Mouse (Mus musculus) midbrain, embryonic 16.5 days (tissue): Measurements from ENCODE around the gene Eno2. TPM values are rescaled to one million over a fixed set of nuclear protein-coding genes. Genes with fewer than 3 reads are reported as not detected.

Experiments
- ATAC-seq: fragments of 200-750 bp; cut with Nextera tagmentation; 2 replicates; pipeline ENCODE4 v1.8.0; 2017; ENCODE audit warnings: moderate TSS enrichment
- H3K27ac ChIP-seq: fragments of 300-500 bp; sonication (generic); 2 replicates; pipeline ENCODE4 v1.5.1; 2014; ENCODE audit warnings: mild to moderate bottlenecking, low read length, mixed read lengths
- H3K27me3 ChIP-seq: fragments of 300-500 bp; sonication (generic); 2 replicates; pipeline ENCODE4 v1.6.1; 2014; ENCODE audit warnings: low read depth, low read length, mixed read lengths; ENCODE audit not compliant: control insufficient read depth, insufficient read depth
- H3K36me3 ChIP-seq: fragments of 300-500 bp; sonication (generic); 2 replicates; pipeline ENCODE4 v1.6.1; 2014; ENCODE audit warnings: mild to moderate bottlenecking, low read length, moderate library complexity, mixed read lengths; ENCODE audit not compliant: control insufficient read depth, insufficient read depth
- H3K4me1 ChIP-seq: fragments of 300-500 bp; sonication (generic); 2 replicates; pipeline ENCODE4 v1.6.1; 2014; ENCODE audit warnings: mild to moderate bottlenecking, low read length, mixed read lengths; ENCODE audit not compliant: control insufficient read depth, insufficient read depth
- H3K4me2 ChIP-seq: fragments of 300-500 bp; sonication (generic); 2 replicates; pipeline ENCODE4 v1.6.1; 2014; ENCODE audit warnings: mild to moderate bottlenecking, low read length, mixed read lengths
- H3K4me3 ChIP-seq: fragments of 300-500 bp; sonication (generic); 2 replicates; pipeline ENCODE4 v1.5.1; 2014; ENCODE audit warnings: low read depth, mild to moderate bottlenecking, low read length, moderate library complexity, mixed read lengths
- H3K9ac ChIP-seq: fragments of 300-500 bp; sonication (generic); 2 replicates; pipeline ENCODE4 v1.6.1; 2014; ENCODE audit warnings: low read depth, low read length, mixed read lengths
- H3K9me3 ChIP-seq: fragments of 300-500 bp; sonication (generic); replicated peaks from 2 replicates; pipeline ENCODE4 v1.6.1; 2014; ENCODE audit warnings: mild to moderate bottlenecking, low read length, mixed read lengths; ENCODE audit not compliant: control insufficient read depth, poor library complexity, severe bottlenecking
- WGBS: fragments of 180-500 bp; shearing (Covaris S2); extraction: QIAGEN DNeasy Blood & Tissue Kit; methylation state at CpG from one replicate; pipeline ENCODE4 v1.1.7; 2014; 5-methylcytosine and 5-hydroxymethylcytosine counted together
- polyA plus RNA-seq: library from polyadenylated mRNA; unstranded; fragments of >200 nt; fragmentation: Nextera tagmentation; extraction: Ambion mirVana; gene quantifications from 2 replicates; pipeline ENCODE4 v1.2.1, GENCODE M21; 2015

The Eno2 gene
- polyA plus RNA-seq, 1 experiment from 2014 or later, result 138 TPM

DNA sequence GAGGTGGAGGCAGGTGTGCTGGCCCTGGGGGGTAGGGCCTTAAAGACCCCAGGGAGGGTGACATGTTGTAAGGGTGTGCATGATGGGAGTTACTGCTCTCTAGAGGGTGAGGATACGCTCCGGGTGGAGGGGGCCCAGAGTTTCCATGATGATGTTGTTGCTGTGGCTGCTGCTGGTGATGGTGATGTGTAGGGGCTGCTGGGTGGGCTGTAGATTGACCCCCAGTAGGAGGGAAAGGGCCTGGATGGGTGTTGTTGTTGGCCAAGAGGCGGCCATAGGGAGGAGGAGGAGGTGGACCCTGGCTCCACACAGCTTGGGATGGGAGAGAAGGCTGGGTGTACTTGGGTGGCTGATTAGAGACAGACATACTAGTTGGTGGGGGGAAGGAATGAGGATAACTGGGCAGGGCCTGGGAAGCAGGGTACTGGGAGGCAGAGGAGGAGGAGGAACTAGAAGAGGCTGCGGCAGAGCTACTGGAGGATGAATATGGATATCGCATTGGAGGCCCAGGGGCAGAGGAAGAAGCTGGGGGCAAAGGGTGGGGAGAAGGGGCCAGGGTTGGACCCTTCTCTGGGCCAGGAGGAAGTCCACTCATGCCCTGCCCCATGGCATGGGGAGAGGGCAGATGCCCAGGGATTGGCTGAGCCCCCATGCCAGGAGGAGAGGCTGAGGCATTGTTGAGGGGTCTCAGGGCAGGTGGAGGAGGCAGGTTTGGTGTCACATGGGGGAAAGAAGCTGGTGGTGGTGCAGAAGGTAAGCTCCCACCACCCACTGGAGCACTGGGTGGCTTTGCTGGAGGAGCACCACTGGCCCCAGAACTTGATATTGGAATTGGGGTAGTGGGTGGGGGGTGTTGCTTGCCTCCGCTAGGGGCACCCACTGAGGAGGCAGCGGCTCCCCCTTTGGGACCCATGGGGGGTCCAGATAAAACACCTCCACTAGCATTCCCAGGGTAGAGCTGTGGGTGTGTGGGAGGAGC is 22.5 kb downstream of the Eno2 start:
- peak overlapping the region; percentile 86 for H3K9ac ChIP-seq
- peaks cover 38% of the 10 kb centered on the region for H3K36me3 ChIP-seq
- no peak overlapping the region for H3K4me3 ChIP-seq
- peak overlapping the region; percentile 96; the same call in 1 of the 2 replicates for H3K4me2 ChIP-seq
- H3K9me3 ChIP-seq, result no peaks in the 10 kb centered on the region
- no peak overlapping the region; the same call in 1 of the 2 replicates for H3K27ac ChIP-seq
- ATAC-seq, result no peak
- 91% methylated on average over 7 of the region's 7 CpGs for WGBS
- H3K4me1 ChIP-seq, result peaks cover 15% of the 10 kb centered on the region
- H3K27me3 ChIP-seq, result no peaks in the 10 kb centered on the region

DNA sequence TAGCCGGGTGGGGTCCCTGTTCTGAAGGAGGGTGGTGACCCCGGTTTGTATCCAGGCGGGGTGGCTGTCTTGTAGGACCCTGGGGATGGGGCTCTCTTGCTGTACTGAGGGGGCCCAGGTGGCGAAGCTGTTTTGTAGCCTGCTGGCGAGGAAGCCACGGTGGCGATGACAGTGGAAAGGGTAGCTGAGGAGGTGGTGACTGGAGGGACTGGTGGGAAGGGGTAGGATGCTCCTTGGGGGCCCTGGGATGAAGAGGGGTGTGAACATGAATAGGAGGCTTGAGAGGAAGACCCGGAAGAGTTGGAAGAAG is 23.2 kb downstream of the Eno2 start:
- 16% methylated on average over 8 of the region's 8 CpGs for WGBS
- peak overlapping the region; percentile 96 for H3K4me2 ChIP-seq
- peaks cover 38% of the 10 kb centered on the region for H3K36me3 ChIP-seq
- peak overlapping the region; percentile 88 for H3K27ac ChIP-seq
- peaks cover 21% of the 10 kb centered on the region for H3K4me1 ChIP-seq
- peak overlapping the region; percentile 48 for H3K4me3 ChIP-seq
- peak overlapping the region; percentile 86 for H3K9ac ChIP-seq
- no peak; the same call in none of the 2 replicates for ATAC-seq
- no peaks in the 10 kb centered on the region for H3K27me3 ChIP-seq
- no peaks in the 10 kb centered on the region for H3K9me3 ChIP-seq

DNA sequence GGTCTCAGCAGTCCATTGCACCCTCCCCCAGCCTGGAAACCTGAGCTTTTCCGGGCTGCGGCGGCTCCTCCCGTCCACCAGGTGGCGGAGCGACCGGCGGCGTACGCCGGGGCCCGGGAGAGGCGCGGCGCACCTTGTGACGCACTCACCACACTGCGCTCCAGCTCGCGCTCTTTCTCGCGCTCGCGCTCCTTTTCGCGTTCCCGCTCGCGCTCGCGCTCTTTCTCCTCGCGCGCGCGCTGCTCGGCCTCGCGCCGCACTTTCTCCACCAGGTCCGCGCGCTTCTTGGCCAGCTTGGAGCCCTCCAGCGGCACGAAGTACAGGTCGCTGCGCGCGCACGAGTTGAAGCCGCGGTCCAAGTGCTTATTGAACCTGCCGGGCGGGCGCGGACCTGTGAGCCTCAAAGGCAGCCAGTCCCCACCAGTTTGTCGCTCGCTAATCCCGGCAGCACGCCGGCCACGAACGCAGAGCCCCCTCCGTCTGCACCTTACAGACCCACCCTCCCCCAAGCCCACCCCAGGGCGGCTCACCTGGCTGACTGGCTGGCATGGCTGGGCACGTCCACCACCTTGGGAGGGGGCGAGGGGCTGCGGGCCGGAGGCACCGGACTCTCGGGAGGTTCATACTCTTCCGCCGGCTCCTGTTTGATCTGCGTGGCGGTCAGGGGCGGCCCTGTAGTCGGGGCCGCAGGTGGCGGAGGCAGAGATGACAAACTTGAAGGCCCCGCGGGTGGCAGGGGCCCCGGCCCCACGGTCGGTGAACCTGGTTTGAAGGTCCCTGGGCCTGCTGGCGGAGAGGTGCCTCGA is 23.8 kb downstream of the Eno2 start:
- Histone ChIP-seq H3K36me3 (peaks cover 38% of the 10 kb centered on the region), H3K9me3 (no peaks in the 10 kb centered on the region), H3K27ac (peak overlapping the region; percentile 88), H3K27me3 (no peaks in the 10 kb centered on the region), H3K4me2 (peak overlapping the region; percentile 96), H3K9ac (peak overlapping the region; percentile 86), H3K4me3 (peak overlapping the region; percentile 48), H3K4me1 (peaks cover 21% of the 10 kb centered on the region)
- peak; percentile 82 for ATAC-seq
- under 1% methylated on average over 84 of the region's 85 CpGs for WGBS

DNA sequence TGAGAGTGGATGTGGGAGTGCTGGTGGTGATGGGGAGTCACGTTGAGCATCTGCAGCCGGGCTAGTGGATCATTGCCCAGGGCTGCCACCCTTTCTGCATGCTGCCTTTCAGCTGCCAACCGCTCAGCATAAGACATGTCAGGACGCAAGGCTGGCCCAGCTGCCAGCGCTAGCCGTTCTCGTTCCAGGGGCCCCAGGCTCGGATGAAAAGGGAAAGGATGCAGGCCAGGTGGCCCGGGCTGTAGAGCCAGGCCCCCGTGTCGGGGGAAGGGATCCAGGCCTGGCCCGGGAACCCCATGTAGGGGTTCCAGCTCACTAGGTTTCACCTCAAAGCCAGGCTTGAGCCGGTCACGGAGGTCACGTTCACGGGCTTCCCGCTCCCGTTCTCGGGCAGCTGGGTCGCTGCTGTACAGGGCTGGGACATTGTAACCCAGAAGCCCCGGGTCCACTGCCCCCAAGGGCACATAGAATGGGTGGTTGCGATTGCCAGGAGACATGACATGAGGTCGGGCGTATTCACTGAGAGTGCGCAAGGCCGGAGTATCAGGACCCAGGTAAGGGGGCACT is 24.6 kb downstream of the Eno2 start:
- H3K9me3 ChIP-seq, result no peaks in the 10 kb centered on the region
- WGBS, result 76% methylated on average over 26 of the region's 26 CpGs
- peak overlapping the region; percentile 96 for H3K4me2 ChIP-seq
- ATAC-seq, result no peak; the same call in 1 of the 2 replicates
- H3K4me3 ChIP-seq, result peak overlapping the region; percentile 48; the same call in 1 of the 2 replicates
- H3K4me1 ChIP-seq, result peaks cover 24% of the 10 kb centered on the region
- H3K9ac ChIP-seq, result peak overlapping the region; percentile 86
- peak overlapping the region; percentile 88 for H3K27ac ChIP-seq
- no peaks in the 10 kb centered on the region for H3K27me3 ChIP-seq
- H3K36me3 ChIP-seq, result peaks cover 38% of the 10 kb centered on the region

DNA sequence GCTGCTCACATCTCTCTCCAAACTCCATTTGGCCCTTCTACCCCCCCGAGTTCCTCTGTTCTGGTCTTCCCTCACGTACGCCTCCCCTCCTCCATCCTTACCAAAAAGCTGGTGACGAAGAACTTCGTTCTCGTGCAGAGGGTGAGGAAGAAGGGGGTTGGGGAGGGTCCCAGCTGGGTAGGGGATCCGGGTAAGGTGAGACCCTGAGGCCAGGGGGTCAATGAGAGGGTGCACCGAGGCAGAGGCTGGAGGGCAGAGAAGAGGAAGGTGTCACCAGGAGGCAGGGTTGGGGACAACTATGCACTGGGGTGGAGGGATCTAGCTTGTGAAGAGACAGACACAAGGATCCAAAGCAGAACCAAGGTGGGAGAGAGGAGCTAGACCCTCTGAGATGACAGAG is 25.8 kb downstream of the Eno2 start:
- WGBS, result 93% methylated on average over 8 of the region's 8 CpGs
- no peak overlapping the region for H3K4me3 ChIP-seq
- peaks cover 33% of the 10 kb centered on the region for H3K36me3 ChIP-seq
- no peak overlapping the region for H3K4me2 ChIP-seq
- no peaks in the 10 kb centered on the region for H3K27me3 ChIP-seq
- ATAC-seq, result no peak
- H3K27ac ChIP-seq, result no peak overlapping the region
- no peak overlapping the region for H3K9ac ChIP-seq
- peaks cover 36% of the 10 kb centered on the region for H3K4me1 ChIP-seq
- no peaks in the 10 kb centered on the region for H3K9me3 ChIP-seq

DNA sequence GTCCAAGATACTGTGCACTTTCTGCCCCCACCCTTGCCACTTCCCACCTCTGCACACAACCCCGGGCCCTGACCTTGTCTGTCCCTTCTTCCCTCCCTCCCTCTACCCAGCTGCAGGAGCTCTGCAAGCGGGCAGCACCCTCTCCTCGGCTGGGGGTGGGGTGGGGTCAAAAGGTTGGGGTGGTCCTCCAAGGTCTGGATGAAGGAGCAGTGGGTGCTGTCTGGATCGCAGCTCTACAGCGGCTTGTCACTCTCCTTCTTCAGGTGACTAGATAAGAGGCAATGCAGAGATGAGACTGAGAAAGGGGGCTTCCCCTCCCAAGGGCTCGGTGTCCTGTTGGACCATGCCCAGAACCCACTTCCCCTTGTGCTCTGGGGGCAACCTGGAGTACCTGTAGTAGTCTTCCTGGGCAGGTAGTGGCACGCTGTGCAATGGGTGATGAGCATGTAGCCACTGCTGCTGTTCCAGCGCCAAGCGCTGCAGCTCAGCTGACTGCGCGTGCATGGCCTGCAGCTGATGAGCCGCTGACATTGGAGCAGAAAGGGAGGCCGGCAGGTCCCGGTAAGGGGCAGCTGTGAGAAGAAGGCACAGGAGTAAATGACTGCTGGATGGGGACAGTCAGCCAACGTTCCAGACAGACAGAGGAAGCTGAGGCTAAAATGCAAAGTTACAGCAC is 26.5 kb downstream of the Eno2 start:
- H3K4me1 ChIP-seq, result peaks cover 38% of the 10 kb centered on the region

DNA sequence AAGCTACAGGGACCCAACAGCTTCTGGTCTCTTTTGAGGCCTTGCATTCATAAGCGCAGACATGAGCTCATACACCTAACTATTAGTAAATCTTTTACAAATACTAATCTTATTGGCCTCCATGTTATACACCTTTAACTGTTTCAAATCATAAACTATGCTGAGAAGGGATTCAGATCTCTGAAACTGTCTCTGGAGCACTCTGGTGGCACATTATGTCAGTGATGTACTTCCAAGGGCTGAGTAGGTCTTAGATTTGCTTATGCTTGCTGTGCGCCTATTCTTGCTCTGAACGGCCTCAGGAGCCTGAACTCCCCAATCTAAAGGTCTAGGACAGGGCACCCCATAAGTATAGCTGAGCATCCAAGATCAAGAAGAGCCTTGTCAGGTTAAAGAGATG is 27.6 kb downstream of the Eno2 start:
- no peak for ATAC-seq
- no peaks in the 10 kb centered on the region for H3K27me3 ChIP-seq
- peaks cover 24% of the 10 kb centered on the region for H3K36me3 ChIP-seq
- H3K4me3 ChIP-seq, result peak overlapping the region; percentile 71
- peak overlapping the region; percentile 56; the same call in 1 of the 2 replicates for H3K9ac ChIP-seq
- no peaks in the 10 kb centered on the region for H3K9me3 ChIP-seq
- peak overlapping the region; percentile 79 for H3K4me2 ChIP-seq
- H3K4me1 ChIP-seq, result peaks cover 38% of the 10 kb centered on the region
- peak overlapping the region; percentile 94 for H3K27ac ChIP-seq
- WGBS, result 66% methylated on average over 3 of the region's 3 CpGs

More for the DNA sequence above, 26.5 kb downstream of the Eno2 start:
- H3K4me2 ChIP-seq, result no peak overlapping the region
- ATAC-seq, result no peak
- no peak overlapping the region; the same call in 1 of the 2 replicates for H3K27ac ChIP-seq
- no peaks in the 10 kb centered on the region for H3K27me3 ChIP-seq
- H3K4me3 ChIP-seq, result no peak overlapping the region
- no peaks in the 10 kb centered on the region for H3K9me3 ChIP-seq
- WGBS, result 93% methylated on average over 15 of the region's 15 CpGs
- H3K36me3 ChIP-seq, result peaks cover 33% of the 10 kb centered on the region
- no peak overlapping the region for H3K9ac ChIP-seq
